Mouse (Mus musculus): Measurements from ENCODE around the gene Sdr16c6.

The Sdr16c6 gene

GRCm38 (mm10) chr4:4077372-4077771 lies at the start of gene Sdr16c6:
Sdr16c6 (minus strand) TSS chr4:4077522.
- no peak for DNase-seq

- DNase-seq = no peak
These were observed 2.9 kb upstream of the Sdr16c6 start for GRCm38 (mm10) chr4:4080180-4080579.

- no peak for DNase-seq
These were observed 1.8 kb upstream of the Sdr16c6 start for GRCm38 (mm10) chr4:4079132-4079531.

GRCm38 (mm10) chr4:4076001-4076400 lies 1.3 kb downstream of the Sdr16c6 start:
- no peak for DNase-seq
